Mouse (Mus musculus) thymus, adult 18-20 months (tissue): Measurements from ENCODE around the gene Rpp25l.
A peak's percentile ranks its signal among the peaks of the same experiment; 100 is the strongest.
"Not testable (repeated sequence)": the region's sequence is repeated elsewhere in the genome, so short reads cannot be mapped to it uniquely, and the experiment has no call there.

Experiments
- DNase-seq, 2 experiments: peaks; one replicate each; pipeline ENCODE4 v3.0.0; 2022; ENCODE audit warnings: mixed read lengths in 2 of 2

Rpp25l gene

GRCm38 (mm10) chr4:41696930-41697841 lies 16.1 kb downstream of the Rpp25l start, which contains the start of gene Cntfr:
Gene Cntfr, minus strand, starts transcription at chr4:41697089.
- peak in 1 of 2 experiments; percentile 40 for DNase-seq

- DNase-seq: not testable (repeated sequence)
Measured at GRCm38 (mm10) chr4:41696452-41696851, 16.9 kb downstream of the Rpp25l start.

- not testable (repeated sequence) for DNase-seq
Measured at GRCm38 (mm10) chr4:41695800-41696199, 17.5 kb downstream of the Rpp25l start.

- DNase-seq: not testable (repeated sequence)
Measured at GRCm38 (mm10) chr4:41693511-41693910, 19.8 kb downstream of the Rpp25l start.

- DNase-seq: not testable (repeated sequence)
Measured at GRCm38 (mm10) chr4:41690014-41690413, 23.3 kb downstream of the Rpp25l start.

GRCm38 (mm10) chr4:41688562-41688961 lies 24.8 kb downstream of the Rpp25l start:
- not testable (repeated sequence) for DNase-seq

GRCm38 (mm10) chr4:41685882-41686492 lies 27.3 kb downstream of the Rpp25l start:
- DNase-seq: not testable (repeated sequence)

GRCm38 (mm10) chr4:41684931-41685453 lies 28.3 kb downstream of the Rpp25l start:
- not testable (repeated sequence) for DNase-seq

- not testable (repeated sequence) for DNase-seq
Measured at GRCm38 (mm10) chr4:41684131-41684930, 29.0 kb downstream of the Rpp25l start.

- DNase-seq: not testable (repeated sequence)
Measured at GRCm38 (mm10) chr4:41683303-41683702, 30.0 kb downstream of the Rpp25l start.

GRCm38 (mm10) chr4:41682789-41683188 lies 30.5 kb downstream of the Rpp25l start:
- DNase-seq: no peak

GRCm38 (mm10) chr4:41681947-41682346 lies 31.4 kb downstream of the Rpp25l start:
- DNase-seq: no peak

GRCm38 (mm10) chr4:41681176-41681575 lies 32.2 kb downstream of the Rpp25l start:
- no peak for DNase-seq

- no peak for DNase-seq
Measured at GRCm38 (mm10) chr4:41679291-41679690, 34.0 kb downstream of the Rpp25l start.

GRCm38 (mm10) chr4:41678863-41679262 lies 34.5 kb downstream of the Rpp25l start:
- no peak for DNase-seq

GRCm38 (mm10) chr4:41677006-41677629 lies 36.2 kb downstream of the Rpp25l start:
- no peak for DNase-seq

- no peak for DNase-seq
Measured at GRCm38 (mm10) chr4:41676248-41677005, 36.9 kb downstream of the Rpp25l start.

- no peak for DNase-seq
Measured at GRCm38 (mm10) chr4:41673186-41673585, 40.1 kb downstream of the Rpp25l start.

- no peak for DNase-seq
Measured at GRCm38 (mm10) chr4:41672522-41672963, 40.8 kb downstream of the Rpp25l start.

- no peak for DNase-seq
Measured at GRCm38 (mm10) chr4:41671963-41672480, 41.3 kb downstream of the Rpp25l start.

- no peak for DNase-seq
Measured at GRCm38 (mm10) chr4:41671500-41671899, 41.8 kb downstream of the Rpp25l start.
